Mouse (Mus musculus): ENCODE measurements around the gene Prss36. TPM values are rescaled to one million over a fixed set of nuclear protein-coding genes. Genes with fewer than 3 reads are reported as not detected.

Gene Prss36
- 8.2 and 8.5 TPM in 2 replicates for polyA plus RNA-seq (2014; fragmentation: Nextera tagmentation; extraction: Ambion mirVana)

GRCm38 (mm10) chr7:127946470-127947023 is at the start of gene Prss36:
TSS of gene Prss36 (minus strand) at chr7:127946725.
- Histone ChIP-seq H3K27ac (ENCODE audit: low read length) (no peak within 1 kb of the TSS), H3K4me1 (ENCODE audit: control insufficient read depth, insufficient read depth, low read length) (no peaks in the 10 kb centered on the region), H3K4me2 (replicated peaks; ENCODE audit: low read depth, low read length) (no peak within 1 kb of the TSS), H3K9ac (replicated peaks; ENCODE audit: low read depth, low read length) (no peak within 1 kb of the TSS), H3K4me3 (ENCODE audit: low read depth, low read length) (no peak within 1 kb of the TSS), H3K27me3 (ENCODE audit: control insufficient read depth, insufficient read depth, low read length) (no peaks in the 10 kb centered on the region), H3K36me3 (ENCODE audit: control insufficient read depth, insufficient read depth, low read length) (no peaks in the 10 kb centered on the region), H3K9me3 (ENCODE audit: control insufficient read depth, low read depth, low read length) (no peaks in the 10 kb centered on the region)
- peak; percentile 75 for ATAC-seq (ENCODE audit: insufficient number of reproducible peaks, insufficient read depth, low FRiP score, low read depth)
- 67% methylated on average over 6 of the region's 6 CpGs for WGBS

GRCm38 (mm10) chr7:127993341-127993977 is 46.9 kb upstream of the Prss36 start, which contains the start of gene Pycard:
TSS of gene Pycard (minus strand) at chr7:127993867.
- Histone ChIP-seq H3K27ac (ENCODE audit: low read length) (peak within 1 kb of the TSS; percentile 53; the same call in 1 of the 2 replicates), H3K36me3 (ENCODE audit: control insufficient read depth, insufficient read depth, low read length) (peaks cover 14% of the 10 kb centered on the region), H3K27me3 (ENCODE audit: control insufficient read depth, insufficient read depth, low read length) (no peaks in the 10 kb centered on the region), H3K4me3 (ENCODE audit: low read depth, low read length) (peak within 1 kb of the TSS; percentile 23), H3K9me3 (ENCODE audit: control insufficient read depth, low read depth, low read length) (no peaks in the 10 kb centered on the region), H3K4me1 (ENCODE audit: control insufficient read depth, insufficient read depth, low read length) (no peaks in the 10 kb centered on the region), H3K9ac (replicated peaks; ENCODE audit: low read depth, low read length) (0 out of 2 replicates have a peak within 1 kb of the TSS, but pooled peaks have one; percentile 2), H3K4me2 (replicated peaks; ENCODE audit: low read depth, low read length) (peak within 1 kb of the TSS; percentile 45)
- ATAC-seq (ENCODE audit: insufficient number of reproducible peaks, insufficient read depth, low FRiP score, low read depth), result peak; percentile 72
- WGBS, result 7% methylated on average over 18 of the region's 18 CpGs

- 31% methylated on average over 5 of the region's 5 CpGs for WGBS
- Histone ChIP-seq H3K9me3 (ENCODE audit: control insufficient read depth, low read depth, low read length) (no peaks in the 10 kb centered on the region), H3K4me3 (ENCODE audit: low read depth, low read length) (peak overlapping the region; percentile 23), H3K4me2 (replicated peaks; ENCODE audit: low read depth, low read length) (peak overlapping the region; percentile 45), H3K36me3 (ENCODE audit: control insufficient read depth, insufficient read depth, low read length) (peaks cover 21% of the 10 kb centered on the region), H3K27me3 (ENCODE audit: control insufficient read depth, insufficient read depth, low read length) (no peaks in the 10 kb centered on the region), H3K27ac (ENCODE audit: low read length) (peak overlapping the region; percentile 53; the same call in 1 of the 2 replicates), H3K9ac (replicated peaks; ENCODE audit: low read depth, low read length) (no peak overlapping the region), H3K4me1 (ENCODE audit: control insufficient read depth, insufficient read depth, low read length) (no peaks in the 10 kb centered on the region)
- ATAC-seq (ENCODE audit: insufficient number of reproducible peaks, insufficient read depth, low FRiP score, low read depth), result peak; percentile 46; the same call in 1 of the 2 replicates
These were observed 46.2 kb upstream of the Prss36 start for GRCm38 (mm10) chr7:127992488-127993340.

- 0 out of 2 replicates have a peak, but pooled peaks have one; percentile 15 for ATAC-seq (ENCODE audit: insufficient number of reproducible peaks, insufficient read depth, low FRiP score, low read depth)
- H3K4me2 ChIP-seq (replicated peaks; ENCODE audit: low read depth, low read length), result peak overlapping the region; percentile 45; the same call in 1 of the 2 replicates
- H3K9ac ChIP-seq (replicated peaks; ENCODE audit: low read depth, low read length), result no peak overlapping the region
- H3K27me3 ChIP-seq (ENCODE audit: control insufficient read depth, insufficient read depth, low read length), result no peaks in the 10 kb centered on the region
- WGBS, result 52% methylated on average over 6 of the region's 6 CpGs
- H3K36me3 ChIP-seq (ENCODE audit: control insufficient read depth, insufficient read depth, low read length), result peaks cover 28% of the 10 kb centered on the region
- H3K4me1 ChIP-seq (ENCODE audit: control insufficient read depth, insufficient read depth, low read length), result no peaks in the 10 kb centered on the region
- peak overlapping the region; percentile 7; the same call in 1 of the 2 replicates for H3K27ac ChIP-seq (ENCODE audit: low read length)
- no peak overlapping the region for H3K4me3 ChIP-seq (ENCODE audit: low read depth, low read length)
- no peaks in the 10 kb centered on the region for H3K9me3 ChIP-seq (ENCODE audit: control insufficient read depth, low read depth, low read length)
These were observed 45.3 kb upstream of the Prss36 start for GRCm38 (mm10) chr7:127991643-127992487.

GRCm38 (mm10) chr7:127988904-127989303 is 42.4 kb upstream of the Prss36 start:
- no peak overlapping the region for H3K27ac ChIP-seq (ENCODE audit: low read length)
- no peaks in the 10 kb centered on the region for H3K9me3 ChIP-seq (ENCODE audit: control insufficient read depth, low read depth, low read length)
- peaks cover 54% of the 10 kb centered on the region for H3K36me3 ChIP-seq (ENCODE audit: control insufficient read depth, insufficient read depth, low read length)
- H3K9ac ChIP-seq (replicated peaks; ENCODE audit: low read depth, low read length), result no peak overlapping the region
- H3K27me3 ChIP-seq (ENCODE audit: control insufficient read depth, insufficient read depth, low read length), result no peaks in the 10 kb centered on the region
- 91% methylated on average over 1 of the region's 1 CpGs for WGBS
- no peak overlapping the region for H3K4me2 ChIP-seq (replicated peaks; ENCODE audit: low read depth, low read length)
- H3K4me1 ChIP-seq (ENCODE audit: control insufficient read depth, insufficient read depth, low read length), result no peaks in the 10 kb centered on the region
- no peak for ATAC-seq (ENCODE audit: insufficient number of reproducible peaks, insufficient read depth, low FRiP score, low read depth)
- no peak overlapping the region for H3K4me3 ChIP-seq (ENCODE audit: low read depth, low read length)

GRCm38 (mm10) chr7:127980606-127981005 is 34.1 kb upstream of the Prss36 start:
- ATAC-seq (ENCODE audit: insufficient number of reproducible peaks, insufficient read depth, low FRiP score, low read depth), result no peak
- H3K27ac ChIP-seq (ENCODE audit: low read length), result no peak overlapping the region
- H3K4me3 ChIP-seq (ENCODE audit: low read depth, low read length), result no peak overlapping the region
- WGBS, result 88% methylated on average over 3 of the region's 3 CpGs
- H3K4me1 ChIP-seq (ENCODE audit: control insufficient read depth, insufficient read depth, low read length), result no peaks in the 10 kb centered on the region
- H3K9ac ChIP-seq (replicated peaks; ENCODE audit: low read depth, low read length), result no peak overlapping the region
- H3K36me3 ChIP-seq (ENCODE audit: control insufficient read depth, insufficient read depth, low read length), result peaks cover 98% of the 10 kb centered on the region
- H3K27me3 ChIP-seq (ENCODE audit: control insufficient read depth, insufficient read depth, low read length), result no peaks in the 10 kb centered on the region
- no peaks in the 10 kb centered on the region for H3K9me3 ChIP-seq (ENCODE audit: control insufficient read depth, low read depth, low read length)
- H3K4me2 ChIP-seq (replicated peaks; ENCODE audit: low read depth, low read length), result no peak overlapping the region

- ATAC-seq (ENCODE audit: insufficient number of reproducible peaks, insufficient read depth, low FRiP score, low read depth), result no peak
- H3K9ac ChIP-seq (replicated peaks; ENCODE audit: low read depth, low read length), result no peak overlapping the region
- no peaks in the 10 kb centered on the region for H3K27me3 ChIP-seq (ENCODE audit: control insufficient read depth, insufficient read depth, low read length)
- no peak overlapping the region for H3K4me2 ChIP-seq (replicated peaks; ENCODE audit: low read depth, low read length)
- WGBS, result 94% methylated on average over 2 of the region's 2 CpGs
- no peak overlapping the region for H3K4me3 ChIP-seq (ENCODE audit: low read depth, low read length)
- peaks cover 100% of the 10 kb centered on the region for H3K36me3 ChIP-seq (ENCODE audit: control insufficient read depth, insufficient read depth, low read length)
- no peak overlapping the region for H3K27ac ChIP-seq (ENCODE audit: low read length)
- no peaks in the 10 kb centered on the region for H3K9me3 ChIP-seq (ENCODE audit: control insufficient read depth, low read depth, low read length)
- H3K4me1 ChIP-seq (ENCODE audit: control insufficient read depth, insufficient read depth, low read length), result no peaks in the 10 kb centered on the region
These were observed 32.3 kb upstream of the Prss36 start for GRCm38 (mm10) chr7:127978856-127979255.
